Comparison of ENCODE assay signal across 7 mouse cellular contexts in the genomic region with DNA sequence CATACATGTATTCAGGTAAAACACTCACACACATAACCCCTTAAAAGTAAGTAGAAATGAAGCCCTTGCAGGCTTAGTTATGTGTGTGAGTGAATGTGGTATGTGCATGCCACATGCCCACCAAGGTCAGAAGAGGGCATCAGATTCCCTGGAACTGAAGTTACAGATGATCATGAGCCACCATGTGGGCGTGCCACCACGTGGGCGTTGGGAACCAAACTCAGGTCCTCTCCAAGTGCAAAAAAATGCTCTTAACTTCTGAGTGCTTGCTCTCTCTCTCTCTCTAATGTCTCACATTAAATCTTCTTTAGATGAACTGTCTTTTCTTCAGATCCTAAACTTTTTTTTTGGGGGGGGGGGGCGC. TPM values are rescaled to one million over a fixed set of nuclear protein-coding genes. Genes with fewer than 3 reads are reported as not detected.
DNase-seq lines count a peak whose midpoint lies in the region; ATAC-seq and TF ChIP-seq lines count a peak whose summit lies in the region.

A gene (minus strand): TSS at position 139 of the 364 bp plus-strand sequence.

- no peaks in the 10 kb centered on the region for H3K27me3 ChIP-seq in megakaryocyte, embryonic 14.5 days (replicated peaks)

- H3K27ac ChIP-seq in embryonic fibroblast, embryonic 13.5 days (ENCODE audit: insufficient read depth, low read length), result peak within 1 kb of the TSS; percentile 80
- peak within 1 kb of the TSS; percentile 98 for H3K27ac ChIP-seq in left cerebral cortex, adult 2 months

- TF ChIP-seq POLR2A in embryonic fibroblast, embryonic 13.5 days (IDR thresholded peaks at IDR 0.05; ENCODE audit: low read depth, low read length), result no peak

- intact Hi-C loops in heart, postnatal 36 days (cut with DNase I), result loop anchor here (5.0 kb wide), 1 partner anchor 74 kb away; a partner anchor contains a TSS
- intact Hi-C loops in left cerebral cortex, adult 2 months (cut with DNase I), result no loop called here

- peak; percentile 70 for DNase-seq in MN1 (ENCODE audit: low spot score)
- DNase-seq in heart, postnatal 36 days, result peak in 1 of 2 experiments; percentile 19
- DNase-seq in left cerebral cortex, adult 2 months (ENCODE audit: extremely low spot score in 1 of 2, low spot score in 2 of 2), result no peak
- DNase-seq in right cerebral cortex, postnatal 4 days, result no peak

- peaks cover 45% of the 10 kb centered on the region for H3K36me3 ChIP-seq in megakaryocyte, embryonic 14.5 days (replicated peaks; ENCODE audit: low read length)

- ATAC-seq in CD4-positive, CD25-positive, alpha-beta regulatory T cell, adult 4 months, result peak; percentile 21

- no peaks in the 10 kb centered on the region for H3K9me3 ChIP-seq in megakaryocyte, embryonic 14.5 days

- H3K4me1 ChIP-seq in embryonic fibroblast, embryonic 13.5 days (ENCODE audit: control insufficient read depth, insufficient read depth, low read length), result no peaks in the 10 kb centered on the region
- peaks cover 70% of the 10 kb centered on the region for H3K4me1 ChIP-seq in megakaryocyte, embryonic 14.5 days

- peak within 1 kb of the TSS; percentile 64 for H3K4me3 ChIP-seq in embryonic fibroblast, embryonic 13.5 days (ENCODE audit: insufficient read depth, low read length)
- H3K4me3 ChIP-seq in left cerebral cortex, adult 2 months, result peak within 1 kb of the TSS; percentile 70
- H3K4me3 ChIP-seq in megakaryocyte, embryonic 14.5 days (replicated peaks), result peak within 1 kb of the TSS; percentile 100

- TF ChIP-seq CTCF in embryonic fibroblast, embryonic 13.5 days (IDR thresholded peaks at IDR 0.05; ENCODE audit: borderline replicate concordance, insufficient read depth, low read length), result no peak
- TF ChIP-seq CTCF in left cerebral cortex, adult 2 months (IDR thresholded peaks at IDR 0.05), result no peak

RNA-seq across cellular contexts. Expression of the gene that starts here (rescaled TPM):
- 100 to 1,000 TPM; 339 to 391 TPM for polyA plus RNA-seq in CD4-positive, CD25-positive, alpha-beta regulatory T cell, adult 4 months (2017; shearing (Covaris generic))
- polyA plus RNA-seq in embryonic fibroblast, embryonic 13.5 days (2011; ENCODE audit: insufficient read length, low read depth, missing spikeins), result 27.1 and 30.5 TPM in 2 replicates
- 10 to 100 TPM; 63.6 to 72.7 TPM for total RNA-seq in heart, postnatal 36 days (2021)
- 10 to 100 TPM; 90.3 to 91.9 TPM for total RNA-seq in left cerebral cortex, adult 2 months (2021)
- polyA plus RNA-seq in megakaryocyte, embryonic 14.5 days (2012; ENCODE audit: insufficient read depth, low replicate concordance), result 63.8 and 341 TPM in 2 replicates
